Mouse (Mus musculus) liver, embryonic 12.5 days (tissue): ENCODE results near the gene Mat2a. TPM values are rescaled to one million over a fixed set of nuclear protein-coding genes. Genes with fewer than 3 reads are reported as not detected.
"Not testable (repeated sequence)": the region's sequence is repeated elsewhere in the genome, so short reads cannot be mapped to it uniquely, and the experiment has no call there.

Experiments used
- ATAC-seq: fragments of 200-750 bp; cut with Nextera tagmentation; 2 replicates; pipeline ENCODE4 v1.8.0; 2017; ENCODE audit warnings: moderate number of reproducible peaks, mild to moderate bottlenecking, moderate library complexity
- H3K27ac ChIP-seq: fragments of 300-500 bp; sonication (generic); 2 replicates; pipeline ENCODE4 v1.5.1; 2016; ENCODE audit warnings: mild to moderate bottlenecking
- H3K27me3 ChIP-seq: fragments of 300-500 bp; sonication (generic); replicated peaks from 2 replicates; pipeline ENCODE4 v1.6.1; 2016; ENCODE audit warnings: mild to moderate bottlenecking, moderate library complexity
- H3K36me3 ChIP-seq: fragments of 300-500 bp; sonication (generic); 2 replicates; pipeline ENCODE4 v1.6.1; 2016; ENCODE audit warnings: mild to moderate bottlenecking, moderate library complexity
- H3K4me1 ChIP-seq: fragments of 300-500 bp; sonication (generic); 2 replicates; pipeline ENCODE4 v1.6.1; 2016
- H3K4me2 ChIP-seq: fragments of 300-500 bp; sonication (generic); 2 replicates; pipeline ENCODE4 v1.6.1; 2016; ENCODE audit warnings: mild to moderate bottlenecking, moderate library complexity
- H3K4me3 ChIP-seq: fragments of 300-500 bp; sonication (generic); 2 replicates; pipeline ENCODE4 v1.5.1; 2016; ENCODE audit warnings: mild to moderate bottlenecking, moderate library complexity
- H3K9ac ChIP-seq: fragments of 300-500 bp; sonication (generic); 2 replicates; pipeline ENCODE4 v1.6.1; 2016; ENCODE audit warnings: mild to moderate bottlenecking, moderate library complexity
- H3K9me3 ChIP-seq: fragments of 300-500 bp; sonication (generic); replicated peaks from 2 replicates; pipeline ENCODE4 v1.6.1; 2016; ENCODE audit warnings: mild to moderate bottlenecking, moderate library complexity
- WGBS: fragments of 180-500 bp; shearing (Covaris S2); methylation state at CpG from one replicate; pipeline ENCODE4 v1.1.7; 2016; ENCODE audit not compliant: insufficient replicate concordance; 5-methylcytosine and 5-hydroxymethylcytosine counted together
- polyA plus RNA-seq: library from polyadenylated mRNA; unstranded; fragments of >200 nt; fragmentation: Nextera tagmentation; extraction: Ambion mirVana; gene quantifications from 2 replicates; pipeline ENCODE4 v1.2.1, GENCODE M21; 2016

Gene Mat2a
- polyA plus RNA-seq, 1 experiment from 2014 or later = 318 TPM

GRCm38 (mm10) chr6:72473264-72474041, 34.1 kb upstream of the Mat2a start:
- Histone ChIP-seq H3K4me2 (no peak overlapping the region), H3K4me1 (no peaks in the 10 kb centered on the region), H3K36me3 (no peaks in the 10 kb centered on the region), H3K4me3 (no peak overlapping the region), H3K9me3 (no peaks in the 10 kb centered on the region), H3K9ac (no peak overlapping the region), H3K27me3 (no peaks in the 10 kb centered on the region), H3K27ac (no peak overlapping the region)
- ATAC-seq = peak; percentile 44; the same call in 1 of the 2 replicates
- 49% methylated on average over 14 of the region's 14 CpGs for WGBS

GRCm38 (mm10) chr6:72466171-72466570, 26.8 kb upstream of the Mat2a start:
- H3K4me2 ChIP-seq = no peak overlapping the region
- H3K4me1 ChIP-seq = no peaks in the 10 kb centered on the region
- no peaks in the 10 kb centered on the region for H3K9me3 ChIP-seq
- no peaks in the 10 kb centered on the region for H3K36me3 ChIP-seq
- H3K27me3 ChIP-seq = no peaks in the 10 kb centered on the region
- WGBS = 73% methylated on average over 4 of the region's 4 CpGs
- H3K27ac ChIP-seq = no peak overlapping the region
- no peak for ATAC-seq
- no peak overlapping the region for H3K4me3 ChIP-seq
- H3K9ac ChIP-seq = no peak overlapping the region

GRCm38 (mm10) chr6:72465361-72466157, 26.2 kb upstream of the Mat2a start:
- H3K9ac ChIP-seq = no peak overlapping the region
- ATAC-seq = no peak
- H3K9me3 ChIP-seq = no peaks in the 10 kb centered on the region
- H3K27ac ChIP-seq = no peak overlapping the region
- WGBS = 65% methylated on average over 8 of the region's 8 CpGs
- no peak overlapping the region for H3K4me2 ChIP-seq
- H3K4me3 ChIP-seq = no peak overlapping the region
- no peaks in the 10 kb centered on the region for H3K36me3 ChIP-seq
- no peaks in the 10 kb centered on the region for H3K27me3 ChIP-seq
- peaks cover 1% of the 10 kb centered on the region; the same call in 1 of the 2 replicates for H3K4me1 ChIP-seq

GRCm38 (mm10) chr6:72462550-72463257, 23.3 kb upstream of the Mat2a start:
- ATAC-seq, H3K4me2 ChIP-seq, H3K27ac ChIP-seq, H3K36me3 ChIP-seq, H3K9ac ChIP-seq, H3K4me3 ChIP-seq, H3K27me3 ChIP-seq, H3K9me3 ChIP-seq: not testable (repeated sequence)
- H3K4me1 ChIP-seq = peaks cover 21% of the 10 kb centered on the region
- 73% methylated on average over 5 of the region's 5 CpGs for WGBS

GRCm38 (mm10) chr6:72460036-72460801, 20.9 kb upstream of the Mat2a start:
- Histone ChIP-seq H3K4me3 (no peak overlapping the region), H3K4me2 (no peak overlapping the region), H3K9ac (no peak overlapping the region), H3K9me3 (no peaks in the 10 kb centered on the region), H3K36me3 (no peaks in the 10 kb centered on the region), H3K27ac (no peak overlapping the region), H3K27me3 (no peaks in the 10 kb centered on the region), H3K4me1 (peaks cover 38% of the 10 kb centered on the region)
- no peak for ATAC-seq
- WGBS = 52% methylated on average over 9 of the region's 9 CpGs

- Histone ChIP-seq H3K4me3 (no peak overlapping the region), H3K4me2 (no peak overlapping the region), H3K9ac (no peak overlapping the region), H3K27me3 (no peaks in the 10 kb centered on the region), H3K27ac (no peak overlapping the region), H3K9me3 (no peaks in the 10 kb centered on the region), H3K4me1 (peaks cover 51% of the 10 kb centered on the region), H3K36me3 (no peaks in the 10 kb centered on the region)
- WGBS = 74% methylated on average over 5 of the region's 5 CpGs
- ATAC-seq = no peak
These were observed 19.6 kb upstream of the Mat2a start for GRCm38 (mm10) chr6:72458921-72459320.

GRCm38 (mm10) chr6:72458418-72458817, 19.1 kb upstream of the Mat2a start:
- Histone ChIP-seq H3K27me3 (no peaks in the 10 kb centered on the region), H3K9ac (no peak overlapping the region), H3K27ac (no peak overlapping the region), H3K4me2 (no peak overlapping the region), H3K4me3 (no peak overlapping the region), H3K9me3 (no peaks in the 10 kb centered on the region), H3K4me1 (peaks cover 56% of the 10 kb centered on the region), H3K36me3 (no peaks in the 10 kb centered on the region)
- 68% methylated on average over 7 of the region's 7 CpGs for WGBS
- ATAC-seq = no peak

- H3K4me3 ChIP-seq = no peak overlapping the region
- no peak overlapping the region for H3K9ac ChIP-seq
- H3K4me2 ChIP-seq = peak overlapping the region; percentile 8; the same call in 1 of the 2 replicates
- ATAC-seq = peak; percentile 53; the same call in 1 of the 2 replicates
- H3K27me3 ChIP-seq = no peaks in the 10 kb centered on the region
- 44% methylated on average over 4 of the region's 4 CpGs for WGBS
- H3K9me3 ChIP-seq = no peaks in the 10 kb centered on the region
- H3K36me3 ChIP-seq = no peaks in the 10 kb centered on the region
- peak overlapping the region; percentile 18 for H3K27ac ChIP-seq
- peaks cover 57% of the 10 kb centered on the region for H3K4me1 ChIP-seq
These were observed 17.2 kb upstream of the Mat2a start for GRCm38 (mm10) chr6:72456567-72456966.

- no peak overlapping the region for H3K9ac ChIP-seq
- 73% methylated on average over 7 of the region's 7 CpGs for WGBS
- peaks cover 49% of the 10 kb centered on the region for H3K4me1 ChIP-seq
- no peak overlapping the region for H3K4me2 ChIP-seq
- no peak overlapping the region for H3K4me3 ChIP-seq
- no peak; the same call in 1 of the 2 replicates for ATAC-seq
- H3K9me3 ChIP-seq = no peaks in the 10 kb centered on the region
- H3K36me3 ChIP-seq = no peaks in the 10 kb centered on the region
- H3K27ac ChIP-seq = no peak overlapping the region
- no peaks in the 10 kb centered on the region for H3K27me3 ChIP-seq
These were observed 15.5 kb upstream of the Mat2a start for GRCm38 (mm10) chr6:72454833-72455373.

- ATAC-seq = peak; percentile 87
- H3K9ac ChIP-seq = peak overlapping the region; percentile 20; the same call in 1 of the 2 replicates
These were observed 14.9 kb upstream of the Mat2a start for GRCm38 (mm10) chr6:72454072-72454746.

More at GRCm38 (mm10) chr6:72454072-72454746, 14.9 kb upstream of the Mat2a start:
- no peaks in the 10 kb centered on the region for H3K36me3 ChIP-seq
- H3K27ac ChIP-seq = peak overlapping the region; percentile 76
- H3K27me3 ChIP-seq = 0 out of 2 replicates have a peak, but pooled peaks cover under 1% of the 10 kb centered on the region
- peaks cover 44% of the 10 kb centered on the region for H3K4me1 ChIP-seq
- 37% methylated on average over 7 of the region's 7 CpGs for WGBS
- no peaks in the 10 kb centered on the region for H3K9me3 ChIP-seq
- H3K4me3 ChIP-seq = no peak overlapping the region
- no peak overlapping the region for H3K4me2 ChIP-seq
